Mouse (Mus musculus) erythroblast, embryonic 14.5 days (primary cell): ENCODE measurements around the gene Pprc1.

Experiments
- GATA1 ChIP-seq: IDR thresholded peaks from 2 replicates; pipeline ENCODE4 v1.6.1; 2012; ENCODE audit warnings: low read length, inconsistent platforms, mixed read lengths
- TAL1 ChIP-seq: IDR thresholded peaks from 3 replicates; pipeline ENCODE4 v1.6.1; 2012; ENCODE audit warnings: low read length, inconsistent platforms, mixed read lengths

DNA sequence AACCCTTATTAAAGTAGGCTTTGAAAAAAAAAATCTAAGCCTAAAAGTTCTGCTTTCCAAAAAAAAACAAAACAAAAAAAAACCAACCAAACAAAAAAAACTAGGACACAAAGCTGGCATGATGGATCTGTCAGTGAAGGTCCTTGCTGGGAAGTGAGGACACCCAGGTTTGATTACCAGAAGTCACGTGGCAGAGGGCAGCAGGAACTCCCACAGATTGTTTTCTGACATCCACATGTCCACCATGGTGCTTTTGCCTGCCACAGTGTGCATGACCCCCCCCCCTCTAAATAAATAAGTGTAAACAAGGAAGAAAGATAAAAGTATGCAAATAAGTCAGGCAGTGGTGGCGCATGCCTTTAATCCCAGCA is 59.5 kb downstream of the Pprc1 start:
- TF ChIP-seq GATA1, result no peak
- TF ChIP-seq TAL1, result no peak
